10 mouse cellular contexts compared by ENCODE assay signal in genomic region chr15:12115722-12116230, GRCm38 (mm10).
"Had no signal": no experiment of that assay in that cellular context is flagged by ENCODE, and none has a peak within 500 bp of the region (broad histone marks: within the 10 kb centered on the region; RNA-seq: fewer than 3 reads in every experiment).

No protein-coding gene starts in this region.

- ATAC-seq: liver, embryonic 12.5 days had no signal

- H3K4me2 ChIP-seq: kidney, embryonic 15.5 days; limb, embryonic 15.5 days; lung, embryonic 15.5 days; midbrain, embryonic 13.5 days had no signal

- H3K9me3 ChIP-seq: kidney, embryonic 15.5 days; limb, embryonic 15.5 days; liver, embryonic 12.5 days; lung, embryonic 15.5 days; midbrain, embryonic 13.5 days had no signal

- H3K9ac ChIP-seq: kidney, embryonic 15.5 days; limb, embryonic 15.5 days; lung, embryonic 15.5 days; midbrain, embryonic 13.5 days had no signal

- H3K27ac ChIP-seq: kidney, embryonic 15.5 days; left cerebral cortex, adult 2 months; limb, embryonic 15.5 days; liver, embryonic 12.5 days; lung, embryonic 15.5 days; midbrain, embryonic 13.5 days had no signal

- DNase-seq: kidney, postnatal 14 days; right cerebral cortex, adult 18-20 months; right cerebral cortex, postnatal 25 days; thymus, postnatal 4 days had no signal

- H3K36me3 ChIP-seq: kidney, embryonic 15.5 days; limb, embryonic 15.5 days; lung, embryonic 15.5 days; midbrain, embryonic 13.5 days had no signal

- H3K27me3 ChIP-seq: kidney, embryonic 15.5 days; limb, embryonic 15.5 days; liver, embryonic 12.5 days; lung, embryonic 15.5 days; midbrain, embryonic 13.5 days had no signal

- H3K4me3 ChIP-seq: kidney, embryonic 15.5 days; left cerebral cortex, adult 2 months; limb, embryonic 15.5 days; lung, embryonic 15.5 days; midbrain, embryonic 13.5 days had no signal
